Mouse (Mus musculus) liver (tissue): ENCODE data around the gene Slc22a13.

ENCODE experiments used
- DNase-seq: peaks from one replicate; pipeline ENCODE4 v3.0.0-alpha.2; 2020; ENCODE audit warnings: mixed read lengths

Slc22a13 gene

GRCm38 (mm10) chr9:119199151-119199861, 9.6 kb downstream of the Slc22a13 start:
- DNase-seq = no peak

GRCm38 (mm10) chr9:119192202-119192990, 16.5 kb downstream of the Slc22a13 start:
- DNase-seq = peak; percentile 58

DNA sequence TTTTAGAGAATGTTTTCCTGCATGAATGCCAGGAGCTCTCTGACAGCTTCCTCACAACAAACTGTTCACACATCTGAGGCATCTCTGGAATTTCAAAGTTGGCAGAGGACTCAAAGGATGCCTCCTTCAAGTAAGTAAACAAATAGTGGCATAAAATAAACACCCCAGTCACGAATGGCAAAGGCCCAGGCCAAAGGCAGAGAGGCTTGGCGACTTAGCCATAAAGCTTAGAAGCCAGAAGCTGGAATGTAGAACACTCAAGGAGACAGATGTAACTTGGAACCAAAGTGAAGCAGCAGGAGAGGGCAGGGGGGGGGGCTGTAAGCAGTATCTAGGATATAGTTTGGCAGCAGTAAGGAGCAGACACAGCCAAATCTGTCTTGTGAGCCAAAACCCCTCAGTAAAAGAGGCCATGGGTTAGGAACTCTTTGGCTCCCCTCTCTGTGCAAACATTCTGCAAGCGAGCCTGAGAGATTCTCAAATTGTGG, 27.6 kb downstream of the Slc22a13 start:
- no peak for DNase-seq

DNA sequence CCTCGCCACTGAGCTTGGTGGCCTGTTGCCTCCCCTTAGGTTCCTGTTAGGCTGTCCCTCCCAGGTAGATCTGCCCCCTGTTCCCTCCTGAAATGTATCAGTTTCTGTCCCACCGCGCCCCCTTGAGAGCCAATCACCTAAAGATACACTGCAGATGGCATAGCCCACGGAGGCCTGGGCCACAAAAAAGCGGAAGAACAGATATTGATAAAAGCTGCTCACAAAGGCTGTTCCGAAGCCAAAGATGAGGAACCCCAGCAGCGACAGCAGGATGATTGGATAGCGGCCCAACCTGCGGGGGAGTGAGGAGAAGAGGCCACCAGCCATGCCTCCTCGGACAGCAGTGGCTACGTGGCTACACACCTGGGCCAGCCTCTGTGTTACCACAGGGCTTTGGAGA, 29.6 kb downstream of the Slc22a13 start:
- DNase-seq = no peak

DNA sequence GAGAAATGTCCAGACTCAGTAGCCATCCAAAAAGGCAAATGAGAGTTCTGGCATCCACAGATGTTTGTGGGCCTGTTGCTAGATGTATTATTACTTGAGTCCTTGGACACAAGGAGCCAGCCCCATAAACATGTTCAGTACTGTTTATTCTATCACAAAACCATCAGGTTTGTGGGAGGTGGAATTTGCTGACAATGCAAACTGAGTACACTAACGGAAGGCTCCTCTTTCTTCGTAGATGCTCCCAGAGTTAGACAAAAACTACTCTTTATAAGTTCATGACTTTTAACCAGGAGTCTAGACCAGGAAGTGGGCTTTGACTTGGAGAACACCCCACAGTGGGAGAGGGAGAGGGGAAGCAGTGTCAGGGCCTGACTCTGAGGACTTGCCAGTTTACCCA, 41.3 kb downstream of the Slc22a13 start:
- no peak for DNase-seq

GRCm38 (mm10) chr9:119165548-119165947, 43.4 kb downstream of the Slc22a13 start:
- DNase-seq = no peak

GRCm38 (mm10) chr9:119164743-119165142, 44.2 kb downstream of the Slc22a13 start:
- DNase-seq = no peak

DNA sequence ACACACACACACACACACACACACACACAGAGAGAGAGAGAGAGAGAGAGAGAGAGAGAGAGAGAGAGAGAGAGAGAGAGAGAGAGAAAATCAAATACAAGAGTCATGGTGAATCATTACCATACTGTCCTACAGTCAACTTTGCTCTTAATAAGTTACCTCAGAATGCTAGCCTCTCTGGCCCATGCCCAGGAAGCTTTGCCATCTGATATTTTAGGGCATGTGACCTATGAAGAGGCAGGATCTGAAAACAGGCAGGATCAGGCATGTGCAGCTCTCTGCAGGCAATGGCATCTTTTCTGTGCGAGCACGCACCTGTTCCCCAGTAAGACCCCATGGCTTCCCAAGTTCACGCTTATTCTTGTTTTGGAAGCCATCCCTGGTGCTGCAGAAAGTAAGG, 48.2 kb downstream of the Slc22a13 start:
- DNase-seq = no peak

DNA sequence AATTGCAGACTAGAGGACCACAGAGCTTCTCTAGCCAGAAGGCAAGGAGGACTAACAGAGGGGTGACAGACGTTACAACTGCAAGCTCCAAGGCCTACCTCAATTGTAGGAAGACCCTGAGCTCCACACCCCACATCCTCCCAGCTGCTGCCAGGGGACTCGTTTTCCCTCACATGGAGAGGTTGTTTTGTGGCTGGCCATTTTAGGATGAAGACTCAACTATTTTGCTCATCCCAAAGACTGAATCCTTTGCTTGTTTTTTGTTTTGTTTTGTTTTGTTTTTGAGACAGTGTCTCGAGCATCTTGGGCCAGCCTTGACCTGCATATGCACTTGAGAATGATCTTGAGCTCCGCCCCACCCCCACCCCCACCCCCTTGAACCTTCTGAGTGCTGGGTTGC, 50.0 kb downstream of the Slc22a13 start, which contains the start of gene Gm47289:
Gene Gm47289, plus strand, starts transcription at position 301 of the 400 bp plus-strand sequence.
- DNase-seq = no peak

DNA sequence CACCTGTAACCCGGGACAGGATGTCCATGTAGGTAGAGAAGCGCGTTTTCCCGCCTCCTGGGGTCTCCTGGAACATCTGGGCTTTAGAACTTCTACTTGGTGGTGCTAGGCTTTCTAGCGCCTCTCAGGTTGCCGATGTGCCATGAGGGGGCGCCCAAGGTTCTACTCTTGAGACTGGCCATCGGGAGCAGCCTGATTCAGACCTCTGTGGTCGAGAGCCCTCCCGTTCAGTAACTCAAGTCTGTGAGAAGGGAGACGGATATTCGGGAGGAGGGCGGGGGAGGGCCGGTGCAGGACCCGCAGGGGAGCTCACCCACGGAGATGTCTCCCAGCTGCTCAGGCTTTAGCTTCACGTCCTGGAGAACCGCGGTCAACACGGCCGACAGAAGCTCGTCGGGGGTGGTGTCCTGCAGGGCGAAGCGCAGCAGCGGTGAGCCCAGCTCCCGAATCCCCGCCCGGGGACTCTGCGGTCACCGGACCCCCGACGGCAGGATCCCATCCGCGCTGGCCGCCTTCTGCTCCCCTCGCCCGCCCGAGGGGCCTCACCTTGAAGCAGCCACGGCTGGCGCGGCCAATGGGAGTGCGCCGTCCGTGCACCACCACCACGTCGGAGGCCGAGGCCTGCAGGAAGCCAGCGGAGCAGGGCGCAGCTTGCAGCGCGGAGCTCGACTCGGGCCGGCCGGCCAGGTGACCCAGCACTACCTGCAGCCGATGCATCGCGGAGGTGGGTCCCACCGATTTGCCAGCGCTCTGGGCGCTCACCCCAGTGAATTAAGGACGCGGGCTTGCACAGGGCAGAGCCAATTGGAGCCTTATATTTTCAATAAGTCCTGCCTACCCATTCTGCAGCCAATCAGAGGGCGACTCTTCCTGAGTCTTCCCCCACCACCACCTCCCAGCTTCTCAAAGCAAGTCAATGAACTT, 52.4 kb downstream of the Slc22a13 start, which contains the start of gene Acaa1b:
Gene Acaa1b, minus strand, starts transcription at position 816 of the 924 bp plus-strand sequence.
- DNase-seq = peak; percentile 72

- no peak for DNase-seq
Measured at GRCm38 (mm10) chr9:119155826-119156225, 53.1 kb downstream of the Slc22a13 start.

GRCm38 (mm10) chr9:119155416-119155815, 53.5 kb downstream of the Slc22a13 start:
- DNase-seq = no peak

- no peak for DNase-seq
Measured at GRCm38 (mm10) chr9:119151751-119152150, 57.1 kb downstream of the Slc22a13 start.

- DNase-seq = peak; percentile 63
Measured at GRCm38 (mm10) chr9:119149601-119150000, 59.3 kb downstream of the Slc22a13 start.

- no peak for DNase-seq
Measured at GRCm38 (mm10) chr9:119146098-119146770, 62.7 kb downstream of the Slc22a13 start.

GRCm38 (mm10) chr9:119145638-119146037, 63.3 kb downstream of the Slc22a13 start:
- no peak for DNase-seq

- no peak for DNase-seq
Measured at GRCm38 (mm10) chr9:119145137-119145536, 63.8 kb downstream of the Slc22a13 start.

- DNase-seq = no peak
Measured at GRCm38 (mm10) chr9:119144696-119145095, 64.2 kb downstream of the Slc22a13 start.

DNA sequence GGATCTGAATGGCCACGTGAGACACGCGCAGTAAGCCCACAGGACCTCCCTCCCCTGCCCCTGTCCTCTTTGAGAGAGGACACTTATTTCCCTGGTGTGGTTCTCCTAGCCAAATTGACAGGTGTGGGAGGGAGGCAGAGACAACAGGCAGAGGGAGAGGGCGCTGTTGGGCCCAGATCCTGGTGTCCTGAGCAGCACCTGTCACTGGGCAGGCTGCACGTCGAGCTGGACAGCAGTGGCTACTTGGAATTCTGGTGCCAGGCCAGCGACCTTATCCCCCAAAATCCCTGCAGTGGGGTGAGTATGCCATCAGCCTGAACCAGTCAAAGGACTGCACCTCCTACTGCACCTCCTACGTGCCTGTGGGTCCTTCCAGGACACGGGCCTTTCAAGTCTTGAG, 65.5 kb downstream of the Slc22a13 start:
- no peak for DNase-seq
